Mouse (Mus musculus) G1E-ER4 (cell line): ENCODE measurements around the gene Iscu. TPM values are rescaled to one million over a fixed set of nuclear protein-coding genes. Genes with fewer than 3 reads are reported as not detected.

Source experiments
- GATA1 ChIP-seq: IDR thresholded peaks from one replicate; pipeline ENCODE4 v1.8.0; 2012; ENCODE audit warnings: low read length, inconsistent platforms
- polyA plus RNA-seq: library from polyadenylated mRNA; stranded (reverse); fragments of >175 nt; gene quantifications from 2 replicates; pipeline ENCODE4 v1.2.3, GENCODE M21; 2012

The Iscu gene
- 65.6 and 75.1 TPM in 2 replicates for polyA plus RNA-seq

- TF ChIP-seq GATA1, result no peak
Observed at GRCm38 (mm10) chr5:113772450-113772895, at the start of gene Iscu, which contains the start of gene Sart3. Iscu (plus strand) TSS chr5:113772748. Sart3 (minus strand) TSS chr5:113772510.

DNA sequence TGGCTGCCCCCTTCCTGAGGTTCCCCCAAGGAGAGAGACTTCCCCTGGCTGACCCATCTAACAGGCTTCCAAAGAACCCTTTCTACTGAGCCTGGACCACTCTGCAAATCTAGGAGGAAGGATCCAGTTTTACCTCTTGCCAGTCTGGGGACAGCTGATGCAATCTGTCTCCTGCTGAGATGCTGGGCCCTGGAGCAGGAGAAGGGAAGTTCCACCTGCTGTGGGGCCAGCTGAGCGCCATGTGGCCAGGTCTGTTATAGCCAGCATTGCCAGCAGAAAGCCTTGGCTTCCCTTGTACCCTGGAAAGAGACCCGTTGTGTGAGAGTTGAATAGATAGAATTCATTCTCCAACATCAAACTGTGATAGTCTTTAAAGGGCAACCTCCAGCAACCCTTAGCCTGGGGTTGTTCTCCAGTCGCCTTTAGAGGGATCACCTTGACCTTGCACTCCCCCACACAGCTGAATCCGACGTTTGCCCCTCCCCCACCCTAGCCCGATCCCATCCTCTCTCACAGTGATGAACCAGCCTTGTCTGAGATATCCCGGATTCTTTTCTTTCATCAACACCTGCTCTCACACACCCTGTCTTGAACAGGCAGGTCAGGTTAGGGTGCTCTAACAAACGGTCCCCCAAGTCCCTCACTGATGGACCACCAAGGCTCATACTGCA is 48.8 kb upstream of the Iscu start:
- no peak for TF ChIP-seq GATA1

- TF ChIP-seq GATA1, result no peak
Observed at GRCm38 (mm10) chr5:113724446-113724845, 48.1 kb upstream of the Iscu start, which contains the start of gene 1700069L16Rik. 1700069L16Rik (minus strand) TSS chr5:113724772.

DNA sequence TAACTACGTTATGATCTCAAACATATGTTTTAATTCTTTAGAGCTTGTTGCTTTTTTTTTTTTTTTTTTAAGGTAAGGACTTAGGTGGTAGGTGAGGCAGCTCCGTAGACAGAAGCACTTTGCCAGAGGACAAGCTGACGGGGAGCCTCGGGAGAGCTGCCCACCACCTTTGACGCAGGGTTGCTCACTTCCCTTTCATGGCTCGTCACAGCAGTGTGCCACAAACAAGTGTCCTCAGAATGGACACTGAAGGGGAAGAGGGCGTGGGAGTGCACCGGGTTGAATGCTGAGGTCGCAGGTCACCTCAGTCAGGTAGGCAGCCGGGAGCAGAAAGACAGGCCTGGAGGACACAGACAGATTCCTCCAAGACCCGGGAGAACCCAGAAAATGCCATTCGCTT is 47.1 kb upstream of the Iscu start:
- no peak for TF ChIP-seq GATA1

- no peak for TF ChIP-seq GATA1
Observed at GRCm38 (mm10) chr5:113726618-113727017, 45.9 kb upstream of the Iscu start.

- TF ChIP-seq GATA1, result no peak
Observed at GRCm38 (mm10) chr5:113727238-113727637, 45.3 kb upstream of the Iscu start.

DNA sequence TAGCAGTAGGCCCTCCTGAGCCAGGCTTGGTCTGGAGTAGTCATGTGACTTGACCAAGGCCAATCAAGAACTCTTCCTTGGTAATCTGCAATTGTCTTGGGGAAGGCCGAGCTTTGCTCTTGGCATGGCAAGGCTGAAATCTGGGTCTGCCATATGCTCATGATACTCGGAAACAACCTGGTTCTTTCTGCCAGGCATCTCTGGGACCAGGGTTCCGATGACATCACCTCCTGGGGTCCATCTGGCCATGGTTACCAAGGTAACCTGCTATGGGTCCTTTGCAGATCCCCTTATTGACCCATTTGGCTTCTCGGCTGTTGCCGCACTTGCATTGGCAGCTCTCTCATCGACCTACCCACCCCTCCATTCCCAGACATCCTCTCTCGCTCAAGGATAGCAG is 44.5 kb upstream of the Iscu start:
- TF ChIP-seq GATA1, result no peak

DNA sequence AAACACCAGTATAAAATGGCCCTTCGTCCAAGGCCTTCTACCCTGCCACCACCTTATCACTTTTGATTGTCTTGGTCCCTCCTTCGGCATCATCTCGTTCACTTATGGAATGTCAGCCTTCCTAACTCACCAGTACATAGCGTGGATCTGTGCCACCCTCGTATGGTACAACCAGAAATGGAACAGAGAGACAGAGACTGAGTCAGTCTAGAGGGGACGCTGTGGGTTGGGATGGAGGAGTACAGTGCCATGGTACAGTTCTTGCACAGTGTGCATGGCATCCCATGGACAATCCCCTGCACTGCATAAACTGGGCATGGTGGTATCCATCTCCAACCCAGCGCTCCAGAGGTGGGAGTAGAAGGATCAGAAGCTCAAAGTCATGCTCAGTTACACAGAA is 43.9 kb upstream of the Iscu start:
- TF ChIP-seq GATA1, result no peak

DNA sequence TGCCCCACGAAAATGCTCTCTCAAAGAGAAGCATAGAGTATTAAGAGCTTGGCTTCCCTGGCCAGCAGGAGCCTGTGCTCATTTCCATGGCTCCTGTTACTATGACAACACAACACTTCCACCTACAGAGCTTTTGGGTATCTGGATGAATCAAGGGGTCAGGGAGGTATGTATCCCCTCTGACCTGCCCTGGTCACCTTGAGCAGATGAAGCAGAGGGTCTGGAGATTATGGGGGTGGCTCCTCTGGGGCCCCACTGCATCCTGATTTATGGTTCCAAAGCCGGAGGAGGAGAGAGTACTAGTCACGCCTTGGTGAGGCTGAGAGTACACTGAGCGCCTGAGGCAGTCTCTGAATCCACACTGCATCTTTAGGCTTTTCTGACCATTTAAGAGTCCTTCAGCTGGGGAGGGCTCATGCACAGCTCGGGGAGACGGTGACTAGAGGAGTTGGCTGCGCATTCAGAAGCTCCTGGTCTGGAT is 41.9 kb upstream of the Iscu start:
- TF ChIP-seq GATA1, result no peak

GRCm38 (mm10) chr5:113731174-113731573 is 41.4 kb upstream of the Iscu start:
- TF ChIP-seq GATA1, result no peak

DNA sequence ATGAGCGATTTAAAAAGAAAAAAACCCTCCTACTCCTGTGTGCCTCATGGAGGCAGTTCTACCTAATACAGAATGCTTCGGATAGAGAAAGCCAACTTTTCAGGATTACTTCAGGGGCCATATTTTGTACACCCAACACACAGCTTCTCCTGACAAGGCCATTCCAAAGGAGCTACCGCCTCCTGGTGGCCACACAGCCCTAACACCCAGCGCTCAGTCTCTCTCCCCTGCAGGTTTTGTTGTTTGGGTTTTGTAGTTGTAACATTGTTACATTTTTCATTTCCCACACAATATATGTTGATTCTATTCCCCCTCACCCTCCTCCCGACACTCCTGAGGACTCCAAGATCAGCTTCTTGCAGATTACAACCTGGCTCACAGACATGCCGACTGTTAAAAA is 40.4 kb upstream of the Iscu start:
- no peak for TF ChIP-seq GATA1

DNA sequence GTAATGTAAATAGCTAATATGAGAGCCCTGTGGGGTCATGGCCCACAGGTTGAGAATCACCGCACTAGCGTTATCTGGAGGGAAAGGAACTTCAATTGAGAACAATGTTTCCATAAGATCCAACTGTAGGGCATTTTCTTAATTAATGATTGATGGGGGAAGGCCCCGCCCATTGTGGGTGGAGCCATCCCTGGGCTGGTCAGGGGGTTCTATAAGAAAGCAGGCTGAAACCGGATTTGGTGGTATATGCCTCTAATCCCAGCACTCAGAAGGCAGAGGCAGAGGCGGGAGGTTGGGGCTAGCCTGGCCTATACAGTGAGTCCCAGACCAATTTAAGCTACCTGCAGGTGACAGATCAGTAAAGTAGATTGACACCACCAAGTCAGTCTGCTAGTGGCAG is 38.2 kb upstream of the Iscu start:
- TF ChIP-seq GATA1, result no peak

- no peak for TF ChIP-seq GATA1
Observed at GRCm38 (mm10) chr5:113735023-113735344, 37.6 kb upstream of the Iscu start.

DNA sequence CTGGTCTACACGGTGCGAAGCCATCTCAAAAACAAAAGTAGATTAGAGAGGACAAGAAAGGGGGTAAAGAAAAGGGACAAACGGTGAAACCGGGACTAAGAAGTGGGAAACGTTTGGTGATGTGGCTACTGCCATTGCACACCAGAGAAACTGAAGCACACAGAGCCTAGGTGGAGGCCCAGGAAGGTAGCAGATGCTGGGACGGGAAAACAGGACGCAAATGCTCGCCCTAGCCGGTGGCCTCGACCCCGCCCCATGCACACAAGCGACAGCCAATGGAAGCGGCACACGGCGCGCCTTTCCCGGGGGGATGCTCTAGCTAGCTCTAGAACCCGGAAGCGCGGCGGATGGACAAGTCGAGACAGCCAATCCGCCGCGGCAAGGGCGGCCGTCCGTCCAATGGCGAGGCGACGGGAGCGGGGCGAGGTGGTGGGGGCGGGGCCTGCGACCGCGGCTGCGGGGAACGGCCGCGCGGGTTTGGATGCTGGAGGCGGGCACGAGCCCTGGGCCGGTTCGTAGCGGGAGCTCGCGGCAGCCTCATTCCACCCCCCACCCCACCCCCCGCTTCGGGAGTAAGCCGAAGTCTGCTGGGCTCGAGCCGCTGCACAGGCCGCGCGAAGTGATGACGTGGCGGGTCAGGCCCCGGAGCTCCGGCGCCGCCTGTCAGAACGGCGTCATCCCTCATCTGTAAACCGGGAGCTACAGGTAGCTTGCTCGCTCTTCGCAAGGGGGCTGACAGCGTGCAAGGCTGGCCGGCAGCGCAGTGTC is 37.0 kb upstream of the Iscu start, which contains the start of gene Ficd:
Gene Ficd (plus strand): TSS at position 459 of the 768 bp plus-strand sequence.
- TF ChIP-seq GATA1, result no peak

GRCm38 (mm10) chr5:113736113-113736502 is 36.4 kb upstream of the Iscu start:
- TF ChIP-seq GATA1, result no peak

DNA sequence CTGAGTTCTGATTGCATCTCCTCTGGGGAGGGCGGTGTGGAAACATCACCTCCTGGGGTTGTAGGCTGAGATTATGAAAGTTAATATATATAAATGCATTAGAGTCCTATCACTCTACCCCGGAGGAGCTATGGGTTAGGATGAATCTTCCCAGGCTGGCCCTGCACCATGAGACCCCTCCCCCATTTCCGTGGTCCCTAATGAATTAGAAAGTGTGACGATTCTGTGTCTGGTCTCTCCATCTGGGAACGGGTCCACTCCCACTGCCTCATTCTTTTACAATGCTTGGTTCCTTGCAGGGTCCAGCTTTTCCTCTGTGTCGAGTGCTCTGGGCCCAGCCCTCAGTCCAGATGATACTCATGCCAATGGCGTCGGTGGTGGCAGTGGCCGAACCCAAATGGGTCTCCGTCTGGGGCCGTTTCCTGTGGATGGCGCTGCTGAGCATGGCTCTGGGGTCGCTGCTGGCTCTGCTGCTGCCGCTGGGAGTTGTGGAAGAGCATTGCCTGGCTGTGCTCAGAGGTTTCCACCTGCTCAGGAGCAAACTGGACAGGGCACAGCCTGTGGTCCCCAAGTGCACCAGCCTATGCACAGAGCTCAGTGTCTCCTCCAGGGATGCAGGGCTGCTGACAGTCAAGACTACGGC is 35.9 kb upstream of the Iscu start:
- no peak for TF ChIP-seq GATA1
